Mouse (Mus musculus) heart, embryonic 14.5 days (tissue): ENCODE measurements around the gene Slc25a24. TPM values are rescaled to one million over a fixed set of nuclear protein-coding genes. Genes with fewer than 3 reads are reported as not detected.

Experiments used
- ATAC-seq: fragments of 200-750 bp; cut with Nextera tagmentation; 2 replicates; pipeline ENCODE4 v1.8.0; 2017; ENCODE audit warnings: low read depth, moderate TSS enrichment; ENCODE audit not compliant: insufficient number of reproducible peaks, insufficient read depth, low FRiP score
- H3K27ac ChIP-seq, 2 experiments: fragments of 200-500 bp in 1 of 2; fragments of 300-500 bp in 1 of 2; sonication (generic) in 1 of 2; replicated peaks in 1 of 2; 2 replicates each; pipeline ENCODE4 v1.5.1; 2012 to 2014; ENCODE audit warnings: low read depth in 2 of 2, low read length in 2 of 2, control low read depth in 1 of 2, mild to moderate bottlenecking in 1 of 2, mixed read lengths in 1 of 2; ENCODE audit not compliant: control insufficient read depth in 1 of 2, insufficient read depth in 1 of 2
- H3K27me3 ChIP-seq: fragments of 300-500 bp; sonication (generic); 2 replicates; pipeline ENCODE4 v1.6.1; 2014; ENCODE audit warnings: mild to moderate bottlenecking, low read length, control low read depth; ENCODE audit not compliant: control insufficient read depth, insufficient read depth
- H3K36me3 ChIP-seq: fragments of 300-500 bp; sonication (generic); 2 replicates; pipeline ENCODE4 v1.6.1; 2014; ENCODE audit warnings: mild to moderate bottlenecking, control low read depth, low read length, mixed read lengths; ENCODE audit not compliant: control insufficient read depth, insufficient read depth
- H3K4me1 ChIP-seq, 2 experiments: fragments of 200-500 bp in 1 of 2; fragments of 300-500 bp in 1 of 2; sonication (generic) in 1 of 2; 2 replicates each; pipeline ENCODE4 v1.6.1; 2012 to 2014; ENCODE audit warnings: low read length in 2 of 2, control low read depth in 1 of 2, mixed read lengths in 1 of 2; ENCODE audit not compliant: control insufficient read depth in 2 of 2, insufficient read depth in 2 of 2
- H3K4me2 ChIP-seq: fragments of 300-500 bp; sonication (generic); 2 replicates; pipeline ENCODE4 v1.6.1; 2014; ENCODE audit warnings: mild to moderate bottlenecking, low read length
- H3K4me3 ChIP-seq, 2 experiments: fragments of 200-500 bp in 1 of 2; fragments of 300-500 bp in 1 of 2; sonication (generic) in 1 of 2; 2 replicates each; pipeline ENCODE4 v1.5.1; 2012 to 2014; ENCODE audit warnings: low read length in 2 of 2, mild to moderate bottlenecking in 2 of 2, control low read depth in 1 of 2, low read depth in 1 of 2, moderate library complexity in 1 of 2; ENCODE audit not compliant: control insufficient read depth in 1 of 2, insufficient read depth in 1 of 2
- H3K9ac ChIP-seq: fragments of 300-500 bp; sonication (generic); 2 replicates; pipeline ENCODE4 v1.6.1; 2014; ENCODE audit warnings: mild to moderate bottlenecking, low read length
- H3K9me3 ChIP-seq: fragments of 300-500 bp; sonication (generic); 2 replicates; pipeline ENCODE4 v1.6.1; 2016; ENCODE audit warnings: low read length, control low read depth; ENCODE audit not compliant: control insufficient read depth
- WGBS: fragments of 180-500 bp; shearing (Covaris S2); extraction: QIAGEN DNeasy Blood & Tissue Kit; methylation state at CpG from one replicate; pipeline ENCODE4 v1.1.7; 2014; 5-methylcytosine and 5-hydroxymethylcytosine counted together
- polyA plus RNA-seq: library from polyadenylated mRNA; unstranded; fragments of >200 nt; fragmentation: Nextera tagmentation; extraction: Ambion mirVana; gene quantifications from 2 replicates; pipeline ENCODE4 v1.2.1, GENCODE M21; 2014

Slc25a24 gene
- polyA plus RNA-seq, 1 experiment from 2014 or later = 26.1 TPM

- no peak for ATAC-seq
- WGBS = 81% methylated on average over 5 of the region's 5 CpGs
These were observed 3.0 kb upstream of the Slc25a24 start for GRCm38 (mm10) chr3:109119973-109120372.

DNA sequence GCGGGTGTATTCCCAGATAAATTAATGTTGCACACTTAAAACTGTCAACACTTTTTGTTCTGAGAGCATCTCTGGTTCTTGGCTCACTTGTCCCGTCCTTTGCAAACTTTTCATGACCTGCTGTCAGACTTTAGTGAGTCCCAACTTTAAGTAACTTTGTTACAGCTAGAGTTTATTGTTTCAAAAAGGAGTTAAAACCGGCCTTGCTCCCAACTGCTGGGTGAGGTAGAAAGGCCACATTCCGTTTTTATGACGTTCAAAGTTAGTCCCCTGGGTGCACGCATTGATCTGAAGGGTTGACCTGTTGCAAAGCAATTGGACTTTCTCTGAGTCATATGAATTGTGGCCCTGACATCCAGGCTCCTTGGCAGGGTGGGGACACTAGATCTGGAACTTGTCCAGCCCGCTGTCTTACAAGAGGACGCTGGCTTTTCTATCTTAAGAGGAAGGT, 607 bp downstream of the Slc25a24 start:
- H3K9me3 ChIP-seq = no peaks in the 10 kb centered on the region
- ATAC-seq = peak; percentile 45; the same call in 1 of the 2 replicates

More at GRCm38 (mm10) chr3:109119973-109120372, 3.0 kb upstream of the Slc25a24 start:
- no peaks in the 10 kb centered on the region for H3K27me3 ChIP-seq
- no peaks in the 10 kb centered on the region for H3K36me3 ChIP-seq
- no peak overlapping the region for H3K27ac ChIP-seq
- no peaks in the 10 kb centered on the region for H3K9me3 ChIP-seq
- H3K4me1 ChIP-seq = peaks cover 2 to 16% of the 10 kb centered on the region in 2 experiments; a peak in 2 of 4 replicates
- H3K4me3 ChIP-seq = no peak overlapping the region
- H3K4me2 ChIP-seq = no peak overlapping the region
- H3K9ac ChIP-seq = no peak overlapping the region

DNA sequence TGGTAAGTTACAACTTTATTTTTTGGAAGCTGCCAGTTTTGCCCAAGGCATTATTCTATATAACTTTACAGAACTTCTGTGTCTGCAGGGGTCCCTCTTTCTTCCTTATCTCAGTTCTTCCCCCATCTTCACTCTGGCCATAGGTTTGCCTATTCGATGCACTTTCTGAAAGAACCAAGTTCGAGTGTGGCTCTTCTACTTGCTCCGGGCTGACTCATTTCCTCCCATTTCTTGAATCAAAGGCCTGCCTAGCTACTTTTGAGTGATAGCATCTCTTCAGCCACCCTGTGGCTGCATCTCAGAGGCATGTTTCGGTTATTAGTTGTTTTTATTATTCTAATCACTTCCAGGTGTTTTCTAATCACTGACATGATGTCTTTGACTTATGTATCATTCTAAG, 1.1 kb downstream of the Slc25a24 start:
- no peaks in the 10 kb centered on the region for H3K9me3 ChIP-seq
- H3K27ac ChIP-seq = peak overlapping the region in 1 of 2 experiments; percentile 88; a peak in 2 of 4 replicates
- peak overlapping the region; percentile 60 for H3K4me2 ChIP-seq
- no peak for ATAC-seq
- H3K36me3 ChIP-seq = peaks cover 4% of the 10 kb centered on the region
- WGBS = 14% methylated on average over 4 of the region's 4 CpGs
- peak overlapping the region; percentile 20 to 95; a peak in 3 of 4 replicates for H3K4me3 ChIP-seq
- H3K4me1 ChIP-seq = peaks cover 9 to 28% of the 10 kb centered on the region in 2 experiments
- peak overlapping the region; percentile 88; the same call in 1 of the 2 replicates for H3K9ac ChIP-seq
- no peaks in the 10 kb centered on the region for H3K27me3 ChIP-seq

More for the DNA sequence above, 607 bp downstream of the Slc25a24 start:
- Histone ChIP-seq H3K36me3 (peaks cover 4% of the 10 kb centered on the region), H3K4me1 (peaks cover 9 to 28% of the 10 kb centered on the region in 2 experiments), H3K4me2 (peak overlapping the region; percentile 60), H3K4me3 (peak overlapping the region; percentile 62 to 95), H3K9ac (peak overlapping the region; percentile 88), H3K27me3 (no peaks in the 10 kb centered on the region), H3K27ac (peak overlapping the region; percentile 72 to 88)
- WGBS = 2% methylated on average over 8 of the region's 8 CpGs

GRCm38 (mm10) chr3:109125531-109125930, 2.6 kb downstream of the Slc25a24 start:
- H3K4me2 ChIP-seq = peak overlapping the region; percentile 20; the same call in 1 of the 2 replicates
- no peaks in the 10 kb centered on the region for H3K9me3 ChIP-seq
- H3K9ac ChIP-seq = no peak overlapping the region
- ATAC-seq = no peak
- H3K4me1 ChIP-seq = peaks cover 9 to 33% of the 10 kb centered on the region in 2 experiments
- H3K36me3 ChIP-seq = peaks cover 4% of the 10 kb centered on the region
- 0 out of 4 replicates have a peak overlapping the region, but pooled peaks of 1 of the 2 experiments have one; percentile 47 for H3K27ac ChIP-seq
- 41% methylated on average over 6 of the region's 6 CpGs for WGBS
- no peak overlapping the region for H3K4me3 ChIP-seq
- H3K27me3 ChIP-seq = no peaks in the 10 kb centered on the region

- H3K9ac ChIP-seq = no peak overlapping the region
- peaks cover 7% of the 10 kb centered on the region; the same call in 1 of the 2 replicates for H3K9me3 ChIP-seq
- H3K27me3 ChIP-seq = no peaks in the 10 kb centered on the region
- no peak overlapping the region for H3K4me3 ChIP-seq
- ATAC-seq = no peak
- 70% methylated on average over 5 of the region's 5 CpGs for WGBS
- H3K27ac ChIP-seq = no peak overlapping the region
- H3K4me2 ChIP-seq = no peak overlapping the region
- peaks cover 10% of the 10 kb centered on the region for H3K36me3 ChIP-seq
- H3K4me1 ChIP-seq = peaks cover 8 to 19% of the 10 kb centered on the region in 2 experiments
These were observed 6.8 kb downstream of the Slc25a24 start for GRCm38 (mm10) chr3:109129768-109130167.

DNA sequence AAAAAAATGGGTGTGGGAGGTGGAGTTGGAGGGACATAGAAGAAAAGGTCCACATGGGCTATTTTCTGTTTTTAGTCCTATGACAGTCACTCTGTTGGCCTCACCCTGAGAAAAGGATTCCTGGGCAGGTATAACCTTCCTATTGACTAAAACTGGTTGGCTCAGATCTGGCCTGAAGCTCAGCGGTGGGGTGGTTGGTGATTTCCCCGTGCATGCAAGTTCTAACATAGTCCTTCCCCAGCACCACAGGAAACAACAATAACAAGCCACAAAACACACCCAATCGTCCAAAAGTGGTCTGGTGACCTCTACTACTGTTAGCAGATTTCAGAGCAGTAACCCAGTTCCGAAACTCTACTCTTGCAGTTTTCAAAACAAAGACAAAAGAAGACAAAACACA, 10.0 kb downstream of the Slc25a24 start:
- WGBS = 76% methylated on average over 4 of the region's 4 CpGs
- Histone ChIP-seq H3K36me3 (peaks cover 18% of the 10 kb centered on the region), H3K4me1 (peaks cover 0 to 5% of the 10 kb centered on the region in 2 experiments; a peak in 1 of 4 replicates), H3K4me2 (no peak overlapping the region), H3K9ac (no peak overlapping the region), H3K27ac (no peak overlapping the region), H3K27me3 (no peaks in the 10 kb centered on the region), H3K4me3 (no peak overlapping the region), H3K9me3 (peaks cover 7% of the 10 kb centered on the region; the same call in 1 of the 2 replicates)
- ATAC-seq = no peak

DNA sequence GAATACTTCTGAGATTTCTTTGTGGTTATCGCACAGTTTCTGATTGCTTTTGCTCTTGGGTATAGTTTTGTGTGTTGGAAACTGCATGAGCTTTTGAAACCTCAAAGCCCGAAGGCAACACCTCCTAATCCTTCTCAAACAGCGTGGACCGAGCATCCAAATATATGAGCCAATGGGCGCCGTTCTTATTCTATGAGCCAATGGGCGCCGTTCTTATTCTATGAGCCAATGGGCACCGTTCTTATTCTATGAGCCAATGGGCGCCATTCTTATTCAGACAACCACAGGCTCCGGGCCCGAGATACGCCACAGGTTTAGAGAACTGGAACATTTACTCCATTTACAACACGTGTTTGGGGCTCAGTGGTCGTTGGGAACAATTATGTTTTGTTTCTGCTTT, 11.1 kb downstream of the Slc25a24 start:
- Histone ChIP-seq H3K9me3 (peaks cover 7% of the 10 kb centered on the region; the same call in 1 of the 2 replicates), H3K27ac (no peak overlapping the region), H3K9ac (no peak overlapping the region), H3K27me3 (no peaks in the 10 kb centered on the region), H3K4me3 (no peak overlapping the region), H3K36me3 (peaks cover 18% of the 10 kb centered on the region), H3K4me1 (peaks cover 0 to 5% of the 10 kb centered on the region in 2 experiments; a peak in 1 of 4 replicates), H3K4me2 (no peak overlapping the region)
- no peak for ATAC-seq
- WGBS = 96% methylated on average over 15 of the region's 15 CpGs
